Mouse (Mus musculus): ENCODE measurements at regions not wholly inside any gene's neighbourhood (a gene's known extent, or its start where the extent isn't known, plus 50 kb on each side); places are given as distances from the start of the nearest gene placed in this dataset.

GRCm38 (mm10) chr16:24159336-24159735 lies 170.7 kb upstream of the Bcl6 start:
- no peak for DNase-seq (ENCODE audit: low spot score in 2 of 2)
- no peak overlapping the region for H3K27ac ChIP-seq
- TF ChIP-seq CTCF (conservative IDR thresholded peaks at IDR 0.05): no peak
- H3K4me3 ChIP-seq: no peak overlapping the region

GRCm38 (mm10) chr16:24157753-24158152 lies 169.1 kb upstream of the Bcl6 start:
- DNase-seq (ENCODE audit: low spot score in 2 of 2): no peak
- TF ChIP-seq CTCF (conservative IDR thresholded peaks at IDR 0.05): no peak
- no peak overlapping the region for H3K27ac ChIP-seq
- H3K4me3 ChIP-seq: no peak overlapping the region

- Histone ChIP-seq H3K27ac (peak overlapping the region; percentile 15; the same call in 1 of the 2 replicates), H3K4me3 (no peak overlapping the region)
- no peak for TF ChIP-seq CTCF (conservative IDR thresholded peaks at IDR 0.05)
- DNase-seq (ENCODE audit: low spot score in 2 of 2): peak; percentile 28 to 57
Observed at GRCm38 (mm10) chr16:24156729-24157430, 168.2 kb upstream of the Bcl6 start.

GRCm38 (mm10) chr16:24154816-24155357 lies 166.2 kb upstream of the Bcl6 start:
- DNase-seq (ENCODE audit: low spot score in 2 of 2): no peak
- TF ChIP-seq CTCF (conservative IDR thresholded peaks at IDR 0.05): no peak
- Histone ChIP-seq H3K27ac (no peak overlapping the region), H3K4me3 (no peak overlapping the region)

- no peak for DNase-seq (ENCODE audit: low spot score in 2 of 2)
- no peak overlapping the region for H3K27ac ChIP-seq
- no peak for TF ChIP-seq CTCF (conservative IDR thresholded peaks at IDR 0.05)
- no peak overlapping the region for H3K4me3 ChIP-seq
Observed at GRCm38 (mm10) chr16:24153943-24154342, 165.3 kb upstream of the Bcl6 start.

- TF ChIP-seq CTCF (conservative IDR thresholded peaks at IDR 0.05): no peak
- no peak for DNase-seq (ENCODE audit: low spot score in 2 of 2)
- no peak overlapping the region for H3K4me3 ChIP-seq
- H3K27ac ChIP-seq: no peak overlapping the region
Observed at GRCm38 (mm10) chr16:24151831-24152247, 163.2 kb upstream of the Bcl6 start.

- Histone ChIP-seq H3K4me3 (no peak overlapping the region), H3K27ac (no peak overlapping the region)
- DNase-seq (ENCODE audit: low spot score in 2 of 2): no peak
- TF ChIP-seq CTCF (conservative IDR thresholded peaks at IDR 0.05): no peak
Observed at GRCm38 (mm10) chr16:24151178-24151725, 162.6 kb upstream of the Bcl6 start.

- H3K4me3 ChIP-seq: no peak overlapping the region
- no peak overlapping the region for H3K27ac ChIP-seq
- no peak for TF ChIP-seq CTCF (conservative IDR thresholded peaks at IDR 0.05)
- DNase-seq (ENCODE audit: low spot score in 2 of 2): no peak
Observed at GRCm38 (mm10) chr16:24150512-24150911, 161.9 kb upstream of the Bcl6 start.

- Histone ChIP-seq H3K4me3 (no peak overlapping the region), H3K27ac (no peak overlapping the region)
- no peak for DNase-seq (ENCODE audit: low spot score in 2 of 2)
- TF ChIP-seq CTCF (conservative IDR thresholded peaks at IDR 0.05): no peak
Observed at GRCm38 (mm10) chr16:24149441-24149840, 160.8 kb upstream of the Bcl6 start.

- TF ChIP-seq CTCF (conservative IDR thresholded peaks at IDR 0.05): no peak
- no peak overlapping the region for H3K27ac ChIP-seq
- no peak for DNase-seq (ENCODE audit: low spot score in 2 of 2)
- no peak overlapping the region for H3K4me3 ChIP-seq
Observed at GRCm38 (mm10) chr16:24143894-24144293, 155.2 kb upstream of the Bcl6 start.

GRCm38 (mm10) chr16:24142915-24143541 lies 154.4 kb upstream of the Bcl6 start:
- Histone ChIP-seq H3K27ac (no peak overlapping the region), H3K4me3 (no peak overlapping the region)
- no peak for TF ChIP-seq CTCF (conservative IDR thresholded peaks at IDR 0.05)
- DNase-seq (ENCODE audit: low spot score in 2 of 2): no peak

GRCm38 (mm10) chr16:24139109-24139508 lies 150.5 kb upstream of the Bcl6 start:
- H3K4me3 ChIP-seq: no peak overlapping the region
- DNase-seq (ENCODE audit: low spot score in 2 of 2): no peak
- no peak overlapping the region for H3K27ac ChIP-seq
- TF ChIP-seq CTCF (conservative IDR thresholded peaks at IDR 0.05): no peak

- no peak for DNase-seq (ENCODE audit: low spot score in 2 of 2)
Observed at GRCm38 (mm10) chr16:24137266-24138033, 148.8 kb upstream of the Bcl6 start.

More at GRCm38 (mm10) chr16:24137266-24138033, 148.8 kb upstream of the Bcl6 start:
- H3K4me3 ChIP-seq: no peak overlapping the region
- no peak overlapping the region for H3K27ac ChIP-seq
- TF ChIP-seq CTCF (conservative IDR thresholded peaks at IDR 0.05): no peak

All from layer of hippocampus, adult 2 months (tissue).